Comparison of ENCODE assay signal across 22 mouse cellular contexts in genomic region chr1:19421116-19421515, GRCm38 (mm10).
DNase-seq lines count a peak whose midpoint lies in the region; ATAC-seq lines count a peak whose summit lies in the region.
"Had no signal": no experiment of that assay in that cellular context is flagged by ENCODE, and none has a peak within 500 bp of the region (broad histone marks: within the 10 kb centered on the region; RNA-seq: fewer than 3 reads in every experiment).

No protein-coding gene starts in this region.

- no peak for ATAC-seq in kidney, embryonic 14.5 days (ENCODE audit: low FRiP score, low TSS enrichment)
- ATAC-seq: hindbrain, postnatal 0 days; intestine, embryonic 16.5 days had no signal

- H3K4me1 ChIP-seq in kidney, embryonic 14.5 days (ENCODE audit: control insufficient read depth, insufficient read depth, low read length): no peaks in the 10 kb centered on the region
- H3K4me1 ChIP-seq in heart, embryonic 10.5 days: no peaks in the 10 kb centered on the region
- H3K4me1 ChIP-seq: embryonic facial prominence, embryonic 12.5 days; heart, embryonic 15.5 days; limb, embryonic 15.5 days; midbrain, embryonic 12.5 days; stomach, embryonic 15.5 days had no signal

- no peaks in the 10 kb centered on the region for H3K36me3 ChIP-seq in kidney, embryonic 14.5 days (ENCODE audit: control insufficient read depth, insufficient read depth, low read length)
- H3K36me3 ChIP-seq in heart, embryonic 10.5 days: no peaks in the 10 kb centered on the region
- H3K36me3 ChIP-seq: embryonic facial prominence, embryonic 12.5 days; heart, embryonic 15.5 days; limb, embryonic 15.5 days; midbrain, embryonic 12.5 days; stomach, embryonic 15.5 days had no signal

- 53% methylated on average over 1 of the region's 1 CpGs for WGBS in kidney, embryonic 14.5 days
- 55% methylated on average over 1 of the region's 1 CpGs for WGBS in heart, embryonic 10.5 days

- H3K4me2 ChIP-seq in kidney, embryonic 14.5 days (replicated peaks; ENCODE audit: low read depth, low read length): no peak overlapping the region
- H3K4me2 ChIP-seq: embryonic facial prominence, embryonic 12.5 days; heart, embryonic 15.5 days; limb, embryonic 15.5 days; lung, embryonic 14.5 days; midbrain, embryonic 12.5 days; stomach, embryonic 15.5 days had no signal

- no peak overlapping the region for H3K4me3 ChIP-seq in kidney, embryonic 14.5 days (ENCODE audit: low read length)
- H3K4me3 ChIP-seq in heart, embryonic 10.5 days: no peak overlapping the region
- H3K4me3 ChIP-seq: embryonic facial prominence, embryonic 12.5 days; heart, embryonic 15.5 days; layer of hippocampus, adult 2 months; limb, embryonic 15.5 days; midbrain, embryonic 12.5 days; stomach, embryonic 15.5 days had no signal

- H3K9ac ChIP-seq in kidney, embryonic 14.5 days (ENCODE audit: low read depth, low read length): no peak overlapping the region
- H3K9ac ChIP-seq: embryonic facial prominence, embryonic 12.5 days; heart, embryonic 15.5 days; limb, embryonic 15.5 days; liver, embryonic 14.5 days; lung, embryonic 14.5 days; midbrain, embryonic 12.5 days; stomach, embryonic 15.5 days had no signal

- H3K9me3 ChIP-seq in kidney, embryonic 14.5 days (ENCODE audit: control insufficient read depth, low read length): no peaks in the 10 kb centered on the region
- H3K9me3 ChIP-seq in heart, embryonic 10.5 days: no peaks in the 10 kb centered on the region
- H3K9me3 ChIP-seq: embryonic facial prominence, embryonic 12.5 days; heart, embryonic 15.5 days; limb, embryonic 15.5 days; midbrain, embryonic 12.5 days; stomach, embryonic 15.5 days had no signal

- H3K27ac ChIP-seq in kidney, embryonic 14.5 days (ENCODE audit: low read depth, low read length): no peak overlapping the region
- no peak overlapping the region for H3K27ac ChIP-seq in heart, embryonic 10.5 days
- H3K27ac ChIP-seq: embryonic facial prominence, embryonic 12.5 days; heart, embryonic 15.5 days; hindbrain, postnatal 0 days; layer of hippocampus, adult 2 months; limb, embryonic 15.5 days; liver, embryonic 14.5 days; midbrain, embryonic 12.5 days; stomach, embryonic 15.5 days had no signal

- peak; percentile 0 for DNase-seq in cerebellum, adult 11 months
- DNase-seq in cerebellum, postnatal 4 days (ENCODE audit: low spot score in 2 of 2): no peak
- peak; percentile 53 to 61 for DNase-seq in kidney, adult 8-10 months
- DNase-seq in kidney, adult 9 months: peak; percentile 74
- DNase-seq in heart, embryonic 10.5 days (ENCODE audit: low spot score): no peak
- DNase-seq in left cerebral cortex, adult 18-20 months (ENCODE audit: low spot score in 2 of 2): no peak
- DNase-seq: adrenal gland, postnatal 25 days; gastrocnemius, postnatal 36 days; heart, postnatal 36 days; lung, embryonic 14.5 days; thymus, adult 18-20 months; thymus, postnatal 36 days had no signal

- no peaks in the 10 kb centered on the region for H3K27me3 ChIP-seq in kidney, embryonic 14.5 days (ENCODE audit: control insufficient read depth, insufficient read depth, low read length)
- H3K27me3 ChIP-seq in heart, embryonic 10.5 days (ENCODE audit: insufficient read depth, poor library complexity, severe bottlenecking): no peaks in the 10 kb centered on the region
- H3K27me3 ChIP-seq: embryonic facial prominence, embryonic 12.5 days; heart, embryonic 15.5 days; limb, embryonic 15.5 days; midbrain, embryonic 12.5 days; stomach, embryonic 15.5 days had no signal

Comparison
In these comparisons a context has a peak if more than half of its experiments do, and no peak if none do; other contexts are left out.
1. DNase-seq: peak in cerebellum, adult 11 months (single experiment), kidney, adult 8-10 months (2 of 2) and kidney, adult 9 months (single experiment); none in cerebellum, postnatal 4 days (0 of 2), heart, embryonic 10.5 days (single experiment) and left cerebral cortex, adult 18-20 months (0 of 2).